Mouse (Mus musculus): Measurements from ENCODE around the gene Dis3l. TPM values are rescaled to one million over a fixed set of nuclear protein-coding genes. Genes with fewer than 3 reads are reported as not detected.

Dis3l gene
- polyA plus RNA-seq, 1 experiment from 2014 or later = 24.2 TPM

- Histone ChIP-seq H3K9ac (no peak overlapping the region), H3K4me2 (no peak overlapping the region), H3K27me3 (no peaks in the 10 kb centered on the region), H3K36me3 (no peaks in the 10 kb centered on the region), H3K9me3 (no peaks in the 10 kb centered on the region), H3K27ac (replicated peaks) (no peak overlapping the region), H3K4me3 (no peak overlapping the region), H3K4me1 (replicated peaks) (0 out of 2 replicates have a peak, but pooled peaks cover 4% of the 10 kb centered on the region)
- 46% methylated on average over 3 of the region's 3 CpGs for WGBS
- ATAC-seq (ENCODE audit: low FRiP score, low read depth) = no peak
These were observed 10.1 kb upstream of the Dis3l start for GRCm38 (mm10) chr9:64351191-64351590.

- 0 out of 2 replicates have a peak, but pooled peaks cover 4% of the 10 kb centered on the region for H3K4me1 ChIP-seq (replicated peaks)
These were observed 8.4 kb upstream of the Dis3l start for GRCm38 (mm10) chr9:64349490-64349889.

GRCm38 (mm10) chr9:64347377-64347776 lies 6.3 kb upstream of the Dis3l start:
- no peak overlapping the region for H3K9ac ChIP-seq
- no peaks in the 10 kb centered on the region for H3K9me3 ChIP-seq
- H3K36me3 ChIP-seq = no peaks in the 10 kb centered on the region
- H3K27ac ChIP-seq (replicated peaks) = no peak overlapping the region
- 0% methylated on average over 1 of the region's 1 CpGs for WGBS
- H3K4me3 ChIP-seq = no peak overlapping the region
- ATAC-seq (ENCODE audit: low FRiP score, low read depth) = no peak
- H3K4me1 ChIP-seq (replicated peaks) = 0 out of 2 replicates have a peak, but pooled peaks cover 4% of the 10 kb centered on the region
- no peaks in the 10 kb centered on the region for H3K27me3 ChIP-seq
- no peak overlapping the region for H3K4me2 ChIP-seq

More at GRCm38 (mm10) chr9:64349490-64349889, 8.4 kb upstream of the Dis3l start:
- WGBS = 57% methylated on average over 5 of the region's 5 CpGs
- Histone ChIP-seq H3K4me3 (no peak overlapping the region), H3K27me3 (no peaks in the 10 kb centered on the region), H3K36me3 (no peaks in the 10 kb centered on the region), H3K27ac (replicated peaks) (no peak overlapping the region), H3K4me2 (no peak overlapping the region), H3K9me3 (no peaks in the 10 kb centered on the region), H3K9ac (no peak overlapping the region)
- ATAC-seq (ENCODE audit: low FRiP score, low read depth) = no peak

- WGBS = 66% methylated on average over 5 of the region's 5 CpGs
These were observed 4.8 kb upstream of the Dis3l start for GRCm38 (mm10) chr9:64345931-64346330.

GRCm38 (mm10) chr9:64343656-64344055 lies 2.6 kb upstream of the Dis3l start:
- Histone ChIP-seq H3K4me3 (no peak overlapping the region), H3K4me2 (no peak overlapping the region), H3K9me3 (no peaks in the 10 kb centered on the region), H3K4me1 (replicated peaks) (peaks cover 18% of the 10 kb centered on the region), H3K27me3 (no peaks in the 10 kb centered on the region), H3K9ac (no peak overlapping the region), H3K27ac (replicated peaks) (no peak overlapping the region), H3K36me3 (no peaks in the 10 kb centered on the region)
- 92% methylated on average over 2 of the region's 2 CpGs for WGBS
- no peak for ATAC-seq (ENCODE audit: low FRiP score, low read depth)

More at GRCm38 (mm10) chr9:64345931-64346330, 4.8 kb upstream of the Dis3l start:
- Histone ChIP-seq H3K4me2 (no peak overlapping the region), H3K27ac (replicated peaks) (no peak overlapping the region), H3K36me3 (no peaks in the 10 kb centered on the region), H3K9ac (no peak overlapping the region), H3K9me3 (no peaks in the 10 kb centered on the region), H3K27me3 (no peaks in the 10 kb centered on the region), H3K4me1 (replicated peaks) (0 out of 2 replicates have a peak, but pooled peaks cover 10% of the 10 kb centered on the region), H3K4me3 (no peak overlapping the region)
- no peak for ATAC-seq (ENCODE audit: low FRiP score, low read depth)

GRCm38 (mm10) chr9:64341671-64342070 lies 583 bp upstream of the Dis3l start:
- H3K27ac ChIP-seq (replicated peaks) = peak overlapping the region; percentile 98
- WGBS = 86% methylated on average over 8 of the region's 8 CpGs
- 0 out of 2 replicates have a peak, but pooled peaks cover 3% of the 10 kb centered on the region for H3K36me3 ChIP-seq
- peak overlapping the region; percentile 99; the same call in 1 of the 2 replicates for H3K9ac ChIP-seq
- ATAC-seq (ENCODE audit: low FRiP score, low read depth) = no peak
- H3K4me2 ChIP-seq = peak overlapping the region; percentile 81
- H3K4me1 ChIP-seq (replicated peaks) = peaks cover 18% of the 10 kb centered on the region
- no peaks in the 10 kb centered on the region for H3K27me3 ChIP-seq
- H3K9me3 ChIP-seq = no peaks in the 10 kb centered on the region
- H3K4me3 ChIP-seq = peak overlapping the region; percentile 57; the same call in 1 of the 2 replicates

- H3K9ac ChIP-seq = peak overlapping the region; percentile 99
- no peaks in the 10 kb centered on the region for H3K9me3 ChIP-seq
- peaks cover 6% of the 10 kb centered on the region; the same call in 1 of the 2 replicates for H3K36me3 ChIP-seq
- WGBS = under 1% methylated on average over 83 of the region's 85 CpGs
- ATAC-seq (ENCODE audit: low FRiP score, low read depth) = peak; percentile 87
- H3K27me3 ChIP-seq = no peaks in the 10 kb centered on the region
- H3K4me1 ChIP-seq (replicated peaks) = peaks cover 18% of the 10 kb centered on the region
- H3K4me2 ChIP-seq = peak overlapping the region; percentile 81
- peak overlapping the region; percentile 98 for H3K27ac ChIP-seq (replicated peaks)
- peak overlapping the region; percentile 57 for H3K4me3 ChIP-seq
These were observed 486 bp downstream of the Dis3l start for GRCm38 (mm10) chr9:64340351-64341253.

GRCm38 (mm10) chr9:64339361-64339760 lies 1.7 kb downstream of the Dis3l start:
- no peaks in the 10 kb centered on the region for H3K27me3 ChIP-seq
- peak overlapping the region; percentile 98; the same call in 1 of the 2 replicates for H3K27ac ChIP-seq (replicated peaks)
- H3K36me3 ChIP-seq = peaks cover 9% of the 10 kb centered on the region
- H3K4me2 ChIP-seq = peak overlapping the region; percentile 81
- H3K9ac ChIP-seq = no peak overlapping the region
- H3K4me1 ChIP-seq (replicated peaks) = peaks cover 18% of the 10 kb centered on the region
- 20% methylated on average over 8 of the region's 8 CpGs for WGBS
- no peak for ATAC-seq (ENCODE audit: low FRiP score, low read depth)
- no peak overlapping the region for H3K4me3 ChIP-seq
- H3K9me3 ChIP-seq = no peaks in the 10 kb centered on the region

GRCm38 (mm10) chr9:64335825-64336224 lies 5.3 kb downstream of the Dis3l start:
- H3K27ac ChIP-seq (replicated peaks) = no peak overlapping the region
- peaks cover 11% of the 10 kb centered on the region for H3K4me1 ChIP-seq (replicated peaks)
- no peak overlapping the region for H3K9ac ChIP-seq
- no peak overlapping the region for H3K4me2 ChIP-seq
- no peak for ATAC-seq (ENCODE audit: low FRiP score, low read depth)
- H3K36me3 ChIP-seq = peaks cover 9% of the 10 kb centered on the region
- no peaks in the 10 kb centered on the region for H3K27me3 ChIP-seq
- 95% methylated on average over 6 of the region's 6 CpGs for WGBS
- no peaks in the 10 kb centered on the region for H3K9me3 ChIP-seq
- H3K4me3 ChIP-seq = no peak overlapping the region

GRCm38 (mm10) chr9:64323976-64324375 lies 17.1 kb downstream of the Dis3l start:
- Histone ChIP-seq H3K36me3 (peaks cover 25% of the 10 kb centered on the region), H3K27ac (replicated peaks) (no peak overlapping the region), H3K4me3 (no peak overlapping the region), H3K4me1 (replicated peaks) (no peaks in the 10 kb centered on the region), H3K9ac (no peak overlapping the region), H3K27me3 (no peaks in the 10 kb centered on the region), H3K4me2 (no peak overlapping the region), H3K9me3 (no peaks in the 10 kb centered on the region)
- 96% methylated on average over 7 of the region's 7 CpGs for WGBS
- no peak for ATAC-seq (ENCODE audit: low FRiP score, low read depth)

GRCm38 (mm10) chr9:64316986-64317385 lies 24.1 kb downstream of the Dis3l start:
- WGBS = over 99% methylated on average over 5 of the region's 5 CpGs

GRCm38 (mm10) chr9:64314696-64315095 lies 26.4 kb downstream of the Dis3l start:
- Histone ChIP-seq H3K9ac (no peak overlapping the region), H3K4me3 (no peak overlapping the region), H3K36me3 (peaks cover 11% of the 10 kb centered on the region; the same call in 1 of the 2 replicates), H3K27me3 (no peaks in the 10 kb centered on the region), H3K9me3 (no peaks in the 10 kb centered on the region), H3K27ac (replicated peaks) (no peak overlapping the region), H3K4me2 (no peak overlapping the region), H3K4me1 (replicated peaks) (no peaks in the 10 kb centered on the region)
- ATAC-seq (ENCODE audit: low FRiP score, low read depth) = no peak
- WGBS = 95% methylated on average over 6 of the region's 6 CpGs

More at GRCm38 (mm10) chr9:64316986-64317385, 24.1 kb downstream of the Dis3l start:
- Histone ChIP-seq H3K27ac (replicated peaks) (no peak overlapping the region), H3K4me2 (no peak overlapping the region), H3K27me3 (no peaks in the 10 kb centered on the region), H3K4me3 (no peak overlapping the region), H3K36me3 (peaks cover 20% of the 10 kb centered on the region), H3K9me3 (no peaks in the 10 kb centered on the region), H3K9ac (no peak overlapping the region), H3K4me1 (replicated peaks) (no peaks in the 10 kb centered on the region)
- ATAC-seq (ENCODE audit: low FRiP score, low read depth) = no peak
